Mouse (Mus musculus): ENCODE measurements around the gene Sgip1. TPM values are rescaled to one million over a fixed set of nuclear protein-coding genes. Genes with fewer than 3 reads are reported as not detected.

The Sgip1 gene
- total and polyA plus RNA-seq, 2 experiments from 2014 or later = 0.97 TPM; not detected in 1

DNA sequence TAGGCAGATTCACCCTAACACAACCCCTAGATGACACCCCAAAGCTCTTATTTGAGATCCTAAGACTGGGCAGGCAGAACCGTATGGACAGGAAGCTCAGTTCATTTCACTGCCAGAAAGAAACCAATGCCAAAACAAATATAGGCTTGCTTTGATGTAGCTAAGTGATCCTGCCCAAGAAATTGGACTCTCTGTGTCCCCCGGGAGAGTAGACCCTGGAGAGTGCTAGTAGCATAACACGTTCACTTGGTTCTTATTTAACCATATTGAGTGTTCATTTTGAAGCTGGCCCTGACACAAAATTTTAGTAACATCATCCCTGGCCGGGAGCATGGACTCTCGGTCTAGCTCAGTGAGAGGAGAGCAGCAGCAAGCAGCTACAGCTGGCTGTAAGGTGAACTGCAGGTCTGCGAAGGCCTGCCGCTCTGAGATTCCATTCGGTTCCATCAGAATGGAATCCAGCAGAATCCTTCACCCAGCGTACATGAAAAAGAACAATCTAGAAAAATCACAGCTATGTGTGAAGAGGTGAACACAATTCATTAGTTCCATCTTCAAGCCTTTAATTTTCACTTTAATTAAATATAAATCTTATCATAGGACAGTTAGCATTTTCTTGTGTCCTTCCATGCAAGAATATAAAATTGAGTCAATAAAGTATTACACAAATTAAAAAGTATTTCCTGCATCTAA lies 112.4 kb downstream of the Sgip1 start:
- no peak overlapping the region for H3K4me3 ChIP-seq (ENCODE audit: low read depth, low read length)
- no peaks in the 10 kb centered on the region for H3K4me1 ChIP-seq (ENCODE audit: control insufficient read depth, insufficient read depth)
- no peak overlapping the region for H3K27ac ChIP-seq (ENCODE audit: low read depth)
- no peaks in the 10 kb centered on the region for H3K27me3 ChIP-seq (ENCODE audit: control insufficient read depth, insufficient read depth, low read length)
- H3K9ac ChIP-seq (replicated peaks; ENCODE audit: low read depth, low read length) = no peak overlapping the region
- no peak for ATAC-seq (ENCODE audit: insufficient read depth, low read depth)
- DNase-seq (ENCODE audit: low spot score) = no peak
- no peaks in the 10 kb centered on the region for H3K9me3 ChIP-seq (replicated peaks; ENCODE audit: control insufficient read depth, low read length)
- WGBS = 67% methylated on average over 9 of the region's 9 CpGs
- H3K4me2 ChIP-seq (ENCODE audit: low read depth, low read length) = no peak overlapping the region
- TF ChIP-seq EP300 (IDR thresholded peaks at IDR 0.05; ENCODE audit: low read depth) = no peak
- no peak for TF ChIP-seq CTCF (IDR thresholded peaks at IDR 0.05; ENCODE audit: low read depth)
- H3K36me3 ChIP-seq (replicated peaks; ENCODE audit: control insufficient read depth, insufficient read depth, low read length) = no peaks in the 10 kb centered on the region

GRCm38 (mm10) chr4:102854928-102855892 lies 114.1 kb downstream of the Sgip1 start:
- Histone ChIP-seq H3K4me2 (ENCODE audit: low read depth, low read length) (no peak overlapping the region), H3K27me3 (ENCODE audit: control insufficient read depth, insufficient read depth, low read length) (no peaks in the 10 kb centered on the region), H3K27ac (ENCODE audit: low read depth) (no peak overlapping the region), H3K4me1 (ENCODE audit: control insufficient read depth, insufficient read depth) (no peaks in the 10 kb centered on the region), H3K4me3 (ENCODE audit: low read depth, low read length) (no peak overlapping the region), H3K9ac (replicated peaks; ENCODE audit: low read depth, low read length) (no peak overlapping the region), H3K9me3 (replicated peaks; ENCODE audit: control insufficient read depth, low read length) (no peaks in the 10 kb centered on the region), H3K36me3 (replicated peaks; ENCODE audit: control insufficient read depth, insufficient read depth, low read length) (no peaks in the 10 kb centered on the region)
- DNase-seq (ENCODE audit: low spot score) (no peak), ATAC-seq (ENCODE audit: insufficient read depth, low read depth) (no peak)
- 71% methylated on average over 10 of the region's 10 CpGs for WGBS
- TF ChIP-seq EP300 (IDR thresholded peaks at IDR 0.05; ENCODE audit: low read depth) (no peak), CTCF (IDR thresholded peaks at IDR 0.05; ENCODE audit: low read depth) (no peak)

- Histone ChIP-seq H3K27me3 (ENCODE audit: control insufficient read depth, insufficient read depth, low read length) (no peaks in the 10 kb centered on the region), H3K4me2 (ENCODE audit: low read depth, low read length) (no peak overlapping the region), H3K27ac (ENCODE audit: low read depth) (no peak overlapping the region), H3K9me3 (replicated peaks; ENCODE audit: control insufficient read depth, low read length) (no peaks in the 10 kb centered on the region), H3K4me1 (ENCODE audit: control insufficient read depth, insufficient read depth) (no peaks in the 10 kb centered on the region), H3K36me3 (replicated peaks; ENCODE audit: control insufficient read depth, insufficient read depth, low read length) (no peaks in the 10 kb centered on the region), H3K4me3 (ENCODE audit: low read depth, low read length) (no peak overlapping the region), H3K9ac (replicated peaks; ENCODE audit: low read depth, low read length) (no peak overlapping the region)
- no peak for DNase-seq (ENCODE audit: low spot score)
- no peak for ATAC-seq (ENCODE audit: insufficient read depth, low read depth)
- TF ChIP-seq CTCF (IDR thresholded peaks at IDR 0.05; ENCODE audit: low read depth) = no peak
- no peak for TF ChIP-seq EP300 (IDR thresholded peaks at IDR 0.05; ENCODE audit: low read depth)
- WGBS = 51% methylated on average over 7 of the region's 7 CpGs
Measured at GRCm38 (mm10) chr4:102856086-102856485, 115.0 kb downstream of the Sgip1 start.

DNA sequence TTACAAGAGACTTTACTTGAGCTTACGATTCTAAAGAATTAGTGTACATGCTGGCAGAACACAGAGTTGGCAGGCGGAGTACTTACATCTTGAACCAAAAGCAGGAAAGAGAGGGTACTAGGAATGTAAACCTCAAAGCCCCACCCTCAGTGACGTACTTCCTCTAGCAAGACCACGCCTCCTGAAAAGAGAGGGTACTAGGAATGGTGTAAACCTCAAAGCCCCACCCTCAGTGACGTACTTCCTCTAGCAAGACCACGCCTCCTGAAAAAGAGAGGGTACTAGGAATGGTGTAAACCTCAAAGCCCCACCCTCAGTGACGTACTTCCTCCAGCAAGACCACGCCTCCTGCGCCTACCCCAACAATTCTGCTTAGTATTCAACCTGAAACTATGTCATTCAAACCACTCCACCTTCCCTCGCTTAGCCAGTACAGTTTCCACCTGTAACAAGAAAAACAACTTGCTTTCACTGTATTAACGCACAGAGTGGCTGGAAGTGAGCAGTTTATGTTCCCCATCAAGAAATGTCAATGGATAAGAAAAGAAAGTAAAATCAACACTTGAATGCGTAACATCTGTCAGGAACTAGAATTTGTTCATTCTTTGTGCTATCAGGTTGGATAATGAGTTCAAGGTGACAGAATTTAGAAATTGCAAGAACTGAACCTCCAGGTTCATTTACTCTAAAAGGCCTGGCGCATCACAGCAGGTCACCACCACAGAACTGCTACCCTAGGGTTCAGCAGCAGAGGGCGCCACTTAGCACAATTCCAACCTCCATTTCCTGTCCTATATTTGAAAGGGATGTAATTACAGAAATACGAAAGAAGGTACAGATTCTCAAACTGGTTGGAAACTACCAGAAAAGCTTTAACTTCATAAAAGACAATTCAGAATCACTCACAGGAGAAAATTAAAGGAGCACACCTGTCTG lies 118.4 kb downstream of the Sgip1 start:
- Histone ChIP-seq H3K4me2 (ENCODE audit: low read depth, low read length) (no peak overlapping the region), H3K9me3 (replicated peaks; ENCODE audit: control insufficient read depth, low read length) (no peaks in the 10 kb centered on the region), H3K27ac (ENCODE audit: low read depth) (no peak overlapping the region), H3K27me3 (ENCODE audit: control insufficient read depth, insufficient read depth, low read length) (no peaks in the 10 kb centered on the region), H3K4me3 (ENCODE audit: low read depth, low read length) (no peak overlapping the region), H3K36me3 (replicated peaks; ENCODE audit: control insufficient read depth, insufficient read depth, low read length) (no peaks in the 10 kb centered on the region), H3K4me1 (ENCODE audit: control insufficient read depth, insufficient read depth) (no peaks in the 10 kb centered on the region), H3K9ac (replicated peaks; ENCODE audit: low read depth, low read length) (no peak overlapping the region)
- no peak for ATAC-seq (ENCODE audit: insufficient read depth, low read depth)
- no peak for TF ChIP-seq EP300 (IDR thresholded peaks at IDR 0.05; ENCODE audit: low read depth)
- no peak for TF ChIP-seq CTCF (IDR thresholded peaks at IDR 0.05; ENCODE audit: low read depth)
- no peak for DNase-seq (ENCODE audit: low spot score)
- 89% methylated on average over 15 of the region's 15 CpGs for WGBS

All from heart, postnatal 0 days (tissue).